Mouse (Mus musculus) gonadal fat pad, adult 2 months (tissue): ENCODE measurements at regions not wholly inside any gene's neighbourhood (a gene's known extent, or its start where the extent isn't known, plus 50 kb on each side); places are given as distances from the start of the nearest gene placed in this dataset.
A peak's percentile ranks its signal among the peaks of the same experiment; 100 is the strongest.

Experiments
- DNase-seq: peaks from one replicate; pipeline ENCODE4 v3.0.0-alpha.2; 2012; ENCODE audit warnings: low read depth

GRCm38 (mm10) chr12:35724132-35724531, 189.3 kb upstream of the Ahr start:
- DNase-seq = no peak

GRCm38 (mm10) chr12:35712671-35713070, 177.8 kb upstream of the Ahr start:
- DNase-seq = peak; percentile 45

GRCm38 (mm10) chr12:35711549-35712070, 176.8 kb upstream of the Ahr start:
- no peak for DNase-seq

- DNase-seq = no peak
These were observed 175.5 kb upstream of the Ahr start for GRCm38 (mm10) chr12:35710323-35710722.

GRCm38 (mm10) chr12:35703479-35703878, 168.6 kb upstream of the Ahr start:
- DNase-seq = no peak

GRCm38 (mm10) chr12:35702674-35703073, 167.8 kb upstream of the Ahr start:
- DNase-seq = no peak

GRCm38 (mm10) chr12:35694253-35694652, 159.4 kb upstream of the Ahr start:
- DNase-seq = no peak

- DNase-seq = no peak
These were observed 156.1 kb upstream of the Ahr start for GRCm38 (mm10) chr12:35690914-35691313.

GRCm38 (mm10) chr12:35686231-35686630, 151.4 kb upstream of the Ahr start:
- no peak for DNase-seq

GRCm38 (mm10) chr12:35685189-35685588, 150.4 kb upstream of the Ahr start:
- DNase-seq = peak; percentile 94

- DNase-seq = peak; percentile 77
These were observed 147.1 kb upstream of the Ahr start for GRCm38 (mm10) chr12:35681864-35682449.

- no peak for DNase-seq
These were observed 145.1 kb upstream of the Ahr start for GRCm38 (mm10) chr12:35679903-35680302.

- DNase-seq = no peak
These were observed 144.2 kb upstream of the Ahr start for GRCm38 (mm10) chr12:35679025-35679424.

- no peak for DNase-seq
These were observed 139.6 kb upstream of the Ahr start for GRCm38 (mm10) chr12:35674487-35674886.

GRCm38 (mm10) chr12:35670980-35671379, 136.1 kb upstream of the Ahr start:
- DNase-seq = peak; percentile 58

- DNase-seq = no peak
These were observed 133.9 kb upstream of the Ahr start for GRCm38 (mm10) chr12:35668716-35669115.

GRCm38 (mm10) chr12:35667705-35668104, 132.9 kb upstream of the Ahr start:
- DNase-seq = no peak

- no peak for DNase-seq
These were observed 132.4 kb upstream of the Ahr start for GRCm38 (mm10) chr12:35667218-35667617.

- DNase-seq = no peak
These were observed 131.2 kb upstream of the Ahr start for GRCm38 (mm10) chr12:35666062-35666461.

- no peak for DNase-seq
These were observed 128.2 kb upstream of the Ahr start for GRCm38 (mm10) chr12:35663062-35663461.

GRCm38 (mm10) chr12:35656563-35656962, 121.7 kb upstream of the Ahr start:
- no peak for DNase-seq

GRCm38 (mm10) chr12:35649772-35650171, 114.9 kb upstream of the Ahr start:
- DNase-seq = no peak

GRCm38 (mm10) chr12:35642473-35642872, 107.6 kb upstream of the Ahr start:
- no peak for DNase-seq

- no peak for DNase-seq
These were observed 106.9 kb upstream of the Ahr start for GRCm38 (mm10) chr12:35641741-35642140.
